Mouse (Mus musculus) erythroblast, embryonic 14.5 days (primary cell): Measurements from ENCODE around the gene Orc4. TPM values are rescaled to one million over a fixed set of nuclear protein-coding genes. Genes with fewer than 3 reads are reported as not detected.

ENCODE experiments used
- H3K27me3 ChIP-seq: 2 replicates; pipeline ENCODE4 v1.6.1; 2012; ENCODE audit warnings: inconsistent platforms; ENCODE audit not compliant: control insufficient read depth
- H3K36me3 ChIP-seq: 2 replicates; pipeline ENCODE4 v1.6.1; 2012; ENCODE audit warnings: mild to moderate bottlenecking, inconsistent platforms; ENCODE audit not compliant: control insufficient read depth
- H3K4me1 ChIP-seq: 2 replicates; pipeline ENCODE4 v1.6.1; 2012; ENCODE audit warnings: inconsistent platforms; ENCODE audit not compliant: control insufficient read depth
- H3K4me3 ChIP-seq: replicated peaks from 2 replicates; pipeline ENCODE3; 2012; ENCODE audit warnings: moderate library complexity, mild to moderate bottlenecking, inconsistent platforms
- H3K9me3 ChIP-seq: 2 replicates; pipeline ENCODE4 v1.6.1; 2012; ENCODE audit warnings: low read length, inconsistent platforms, mixed read lengths; ENCODE audit not compliant: control insufficient read depth
- GATA1 ChIP-seq: IDR thresholded peaks from 2 replicates; pipeline ENCODE4 v1.6.1; 2012; ENCODE audit warnings: low read length, inconsistent platforms, mixed read lengths
- TAL1 ChIP-seq: IDR thresholded peaks from 3 replicates; pipeline ENCODE4 v1.6.1; 2012; ENCODE audit warnings: low read length, inconsistent platforms, mixed read lengths
- polyA plus RNA-seq: library from polyadenylated mRNA; stranded (reverse); fragments of >175 nt; gene quantifications from 2 replicates; pipeline ENCODE4 v1.2.3, GENCODE M21; 2012

Orc4 gene
- polyA plus RNA-seq: 0.58 and 1.0 TPM in 2 replicates

DNA sequence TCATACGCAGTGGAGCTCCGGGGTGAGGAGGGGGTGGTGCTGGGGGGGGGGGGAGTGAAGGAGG lies at the start of gene Orc4:
Gene Orc4, minus strand, starts transcription at position 26 of the 64 bp plus-strand sequence.
- Histone ChIP-seq H3K4me1 (peaks cover 23% of the 10 kb centered on the region), H3K9me3 (no peaks in the 10 kb centered on the region), H3K36me3 (peaks cover 2% of the 10 kb centered on the region), H3K27me3 (no peaks in the 10 kb centered on the region), H3K4me3 (peak within 1 kb of the TSS; percentile 79)
- no peak for TF ChIP-seq GATA1
- TF ChIP-seq TAL1: no peak

DNA sequence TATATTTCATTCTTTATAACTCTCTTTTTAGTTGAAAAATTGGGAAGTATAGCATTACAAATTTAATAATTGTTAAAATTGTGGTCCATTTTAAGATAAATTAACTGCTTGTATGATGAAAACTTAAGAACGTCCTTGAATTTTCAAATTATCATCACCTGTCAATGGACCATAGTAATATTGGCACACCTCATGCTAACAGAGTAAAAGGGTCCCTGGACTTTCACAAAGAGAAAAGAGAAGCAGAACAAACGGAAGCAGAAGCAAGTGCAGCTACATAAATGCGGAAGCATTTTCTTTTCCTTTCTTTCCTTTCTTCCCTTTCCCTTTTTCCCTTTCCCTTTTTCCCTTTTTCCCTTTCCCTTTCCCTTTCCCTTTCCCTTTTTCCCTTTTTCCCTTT lies 40.2 kb upstream of the Orc4 start:
- H3K4me1 ChIP-seq: no peaks in the 10 kb centered on the region
- no peak for TF ChIP-seq GATA1
- no peak for TF ChIP-seq TAL1
- no peak overlapping the region for H3K4me3 ChIP-seq
- no peaks in the 10 kb centered on the region for H3K27me3 ChIP-seq
- peaks cover 2% of the 10 kb centered on the region; the same call in 1 of the 2 replicates for H3K36me3 ChIP-seq
- no peaks in the 10 kb centered on the region for H3K9me3 ChIP-seq

GRCm38 (mm10) chr2:48978920-48979319 lies 28.8 kb upstream of the Orc4 start:
- no peak overlapping the region for H3K4me3 ChIP-seq
- H3K27me3 ChIP-seq: no peaks in the 10 kb centered on the region
- peaks cover 5% of the 10 kb centered on the region for H3K36me3 ChIP-seq
- no peaks in the 10 kb centered on the region for H3K9me3 ChIP-seq
- no peaks in the 10 kb centered on the region for H3K4me1 ChIP-seq
- TF ChIP-seq GATA1 (no peak), TAL1 (no peak)

GRCm38 (mm10) chr2:48956591-48956990 lies 6.5 kb upstream of the Orc4 start:
- H3K4me3 ChIP-seq: no peak overlapping the region
- TF ChIP-seq GATA1 (no peak), TAL1 (no peak)

DNA sequence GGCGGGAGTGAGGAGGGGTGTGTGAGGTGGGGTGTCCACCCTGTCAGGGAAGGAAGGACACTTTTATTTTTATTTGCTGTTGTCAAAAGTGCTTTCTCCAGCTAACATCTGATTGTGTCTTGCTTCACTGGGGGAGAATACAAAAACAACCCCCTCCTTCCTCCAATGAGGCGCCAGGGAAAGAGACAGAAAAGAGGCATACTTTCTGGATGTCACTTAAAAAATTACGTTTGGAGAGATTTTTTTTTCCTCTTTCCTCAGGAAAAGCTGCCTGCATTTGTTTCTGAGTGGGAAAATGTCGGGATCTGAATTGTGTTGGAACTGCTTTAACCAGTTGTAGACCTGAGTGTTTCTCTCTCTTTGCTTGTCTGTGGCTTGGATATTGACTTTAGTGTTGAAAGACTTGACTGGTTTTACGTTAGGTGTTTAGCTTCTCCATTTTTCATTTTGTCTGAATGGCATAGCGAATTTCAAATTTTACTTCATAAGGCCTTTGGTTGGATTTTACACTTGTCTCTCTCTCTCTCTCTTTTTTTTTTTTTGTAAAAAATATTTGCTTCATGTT lies 321 bp upstream of the Orc4 start:
- H3K27me3 ChIP-seq: no peaks in the 10 kb centered on the region
- peak overlapping the region; percentile 79 for H3K4me3 ChIP-seq
- no peaks in the 10 kb centered on the region for H3K9me3 ChIP-seq
- peaks cover 2% of the 10 kb centered on the region for H3K36me3 ChIP-seq
- H3K4me1 ChIP-seq: peaks cover 22% of the 10 kb centered on the region
- TF ChIP-seq GATA1 (no peak), TAL1 (no peak)

More at GRCm38 (mm10) chr2:48956591-48956990, 6.5 kb upstream of the Orc4 start:
- Histone ChIP-seq H3K4me1 (peaks cover 5% of the 10 kb centered on the region), H3K27me3 (no peaks in the 10 kb centered on the region), H3K36me3 (peaks cover 3% of the 10 kb centered on the region; the same call in 1 of the 2 replicates), H3K9me3 (no peaks in the 10 kb centered on the region)

DNA sequence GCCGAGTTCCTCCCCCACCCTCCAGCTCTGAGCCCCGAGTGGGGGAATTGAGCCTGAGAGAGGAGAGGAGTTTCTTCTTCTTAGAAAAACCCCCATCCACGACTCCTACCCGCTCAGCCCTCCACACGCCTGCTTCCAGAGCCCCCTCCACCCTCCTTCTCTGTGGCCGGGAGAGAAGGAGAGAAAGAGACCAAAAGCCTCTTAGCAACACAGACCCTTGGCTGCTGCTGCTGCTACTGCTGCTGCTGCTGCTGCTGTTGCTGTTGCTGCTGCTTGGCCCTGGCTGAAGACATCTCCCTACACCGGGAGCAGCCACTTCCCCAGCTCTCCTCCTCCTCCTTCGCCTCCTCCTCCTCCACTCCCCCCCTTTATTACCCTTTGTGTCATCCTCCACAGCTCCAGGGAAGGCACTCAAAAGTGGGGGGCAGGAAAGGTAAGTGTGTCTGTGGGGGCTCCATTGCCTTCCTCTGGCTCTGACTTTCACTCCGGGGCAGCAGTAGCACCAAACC lies 280 bp downstream of the Orc4 start:
- Histone ChIP-seq H3K36me3 (peaks cover 2% of the 10 kb centered on the region), H3K9me3 (no peaks in the 10 kb centered on the region), H3K27me3 (no peaks in the 10 kb centered on the region), H3K4me3 (peak overlapping the region; percentile 79), H3K4me1 (peaks cover 23% of the 10 kb centered on the region)
- TF ChIP-seq GATA1 (no peak), TAL1 (no peak)

DNA sequence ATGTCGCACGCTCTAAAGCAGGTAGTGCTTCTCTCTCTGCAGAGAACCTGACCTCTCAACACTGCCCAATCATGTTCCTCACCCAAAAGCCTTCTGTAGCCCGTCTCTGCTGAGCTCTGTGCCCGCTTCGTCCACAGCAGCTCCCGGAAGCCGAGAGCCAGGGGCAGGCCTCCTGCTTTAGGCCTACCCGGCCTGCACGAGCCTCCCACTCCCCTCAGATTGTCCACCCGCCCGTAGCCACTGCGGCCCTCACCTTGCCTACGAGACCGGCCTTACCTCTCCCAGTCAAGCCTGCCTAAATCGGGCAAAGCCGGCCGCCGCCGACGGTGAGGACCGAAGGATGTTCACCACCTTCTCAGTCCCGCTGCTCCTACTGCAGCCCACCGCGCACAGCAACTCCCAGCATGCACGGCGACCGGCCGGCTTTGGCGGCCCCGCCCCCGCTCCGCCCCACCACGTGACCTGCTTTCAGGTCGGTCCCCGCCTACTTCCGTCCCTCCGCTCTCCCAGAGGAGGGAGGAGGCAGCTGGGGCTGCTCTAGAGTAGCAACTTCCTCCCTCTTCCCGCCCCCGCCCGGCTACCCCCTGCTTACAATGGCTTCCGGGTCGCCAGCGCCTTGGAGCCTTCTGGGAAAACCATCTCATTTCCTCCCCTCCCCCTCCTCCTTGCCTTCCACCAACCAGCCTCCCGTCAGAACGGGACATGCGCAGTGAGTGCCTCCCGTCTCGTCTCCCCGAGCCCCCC lies 1.1 kb downstream of the Orc4 start, which contains the start of gene Mbd5:
Gene Mbd5, plus strand, starts transcription at position 668 of the 744 bp plus-strand sequence.
- no peaks in the 10 kb centered on the region for H3K27me3 ChIP-seq
- H3K9me3 ChIP-seq: no peaks in the 10 kb centered on the region
- H3K36me3 ChIP-seq: peaks cover 2% of the 10 kb centered on the region
- peak within 1 kb of the TSS; percentile 79 for H3K4me3 ChIP-seq
- TF ChIP-seq TAL1 (no peak), GATA1 (no peak)
- H3K4me1 ChIP-seq: peaks cover 25% of the 10 kb centered on the region

DNA sequence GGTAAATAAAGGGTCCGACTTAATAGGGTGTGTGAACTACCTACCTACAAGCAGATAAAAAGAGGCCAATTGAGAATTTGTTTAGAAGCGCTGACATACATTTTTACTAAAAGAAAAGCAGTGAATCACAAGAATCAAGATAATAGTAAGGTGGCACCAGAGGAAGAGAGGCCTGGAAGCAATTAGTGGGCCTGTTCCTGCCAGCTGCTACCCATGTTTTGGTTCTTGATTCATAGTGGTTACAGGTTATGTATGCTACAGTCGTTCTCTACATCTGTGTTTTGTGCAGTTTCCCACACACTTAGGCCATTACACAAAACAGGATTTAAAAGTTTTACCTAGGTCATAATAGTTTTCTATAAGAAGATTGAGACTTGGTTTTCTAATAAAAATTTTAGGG lies 2.3 kb downstream of the Orc4 start:
- no peaks in the 10 kb centered on the region for H3K9me3 ChIP-seq
- peak overlapping the region; percentile 79 for H3K4me3 ChIP-seq
- H3K4me1 ChIP-seq: peaks cover 32% of the 10 kb centered on the region
- H3K27me3 ChIP-seq: no peaks in the 10 kb centered on the region
- H3K36me3 ChIP-seq: peaks cover 2% of the 10 kb centered on the region
- no peak for TF ChIP-seq TAL1
- TF ChIP-seq GATA1: no peak

- H3K9me3 ChIP-seq: no peaks in the 10 kb centered on the region
These were observed 15.0 kb downstream of the Orc4 start for GRCm38 (mm10) chr2:48935058-48935457.

More at GRCm38 (mm10) chr2:48935058-48935457, 15.0 kb downstream of the Orc4 start:
- Histone ChIP-seq H3K4me3 (no peak overlapping the region), H3K4me1 (no peaks in the 10 kb centered on the region), H3K36me3 (peaks cover 47% of the 10 kb centered on the region), H3K27me3 (no peaks in the 10 kb centered on the region)
- no peak for TF ChIP-seq GATA1
- no peak for TF ChIP-seq TAL1
